Mouse (Mus musculus) heart, adult 18-20 months (tissue): Measurements from ENCODE around the gene Thy1. TPM values are rescaled to one million over a fixed set of nuclear protein-coding genes. Genes with fewer than 3 reads are reported as not detected.

Experiments
- DNase-seq, 2 experiments: peaks; one replicate each; pipeline ENCODE4 v3.0.0; 2021 to 2022; ENCODE audit warnings: mixed read lengths in 1 of 2
- long read RNA-seq, 2 experiments: library from polyadenylated mRNA; stranded (forward); transcript quantifications; one replicate each; pipeline ENCODE4 v2.0.0; 2021
- total RNA-seq, 2 experiments: library from RNA; stranded (reverse); gene quantifications; 2 replicates each; pipeline ENCODE4 v1.2.3; 2021

Gene Thy1
- 10 to 100 TPM; 10.5 to 16.5 TPM for total RNA-seq
- long read RNA-seq, experiment 1, partial matches to known transcripts: 0 of 1 reads
- long read RNA-seq, experiment 1, other reads (novel, unspliced or antisense): 1 of 1 reads
- long read RNA-seq, experiment 2, partial matches to known transcripts: 0 of 1 reads
- long read RNA-seq, experiment 2, other reads (novel, unspliced or antisense): 0 of 1 reads

DNA sequence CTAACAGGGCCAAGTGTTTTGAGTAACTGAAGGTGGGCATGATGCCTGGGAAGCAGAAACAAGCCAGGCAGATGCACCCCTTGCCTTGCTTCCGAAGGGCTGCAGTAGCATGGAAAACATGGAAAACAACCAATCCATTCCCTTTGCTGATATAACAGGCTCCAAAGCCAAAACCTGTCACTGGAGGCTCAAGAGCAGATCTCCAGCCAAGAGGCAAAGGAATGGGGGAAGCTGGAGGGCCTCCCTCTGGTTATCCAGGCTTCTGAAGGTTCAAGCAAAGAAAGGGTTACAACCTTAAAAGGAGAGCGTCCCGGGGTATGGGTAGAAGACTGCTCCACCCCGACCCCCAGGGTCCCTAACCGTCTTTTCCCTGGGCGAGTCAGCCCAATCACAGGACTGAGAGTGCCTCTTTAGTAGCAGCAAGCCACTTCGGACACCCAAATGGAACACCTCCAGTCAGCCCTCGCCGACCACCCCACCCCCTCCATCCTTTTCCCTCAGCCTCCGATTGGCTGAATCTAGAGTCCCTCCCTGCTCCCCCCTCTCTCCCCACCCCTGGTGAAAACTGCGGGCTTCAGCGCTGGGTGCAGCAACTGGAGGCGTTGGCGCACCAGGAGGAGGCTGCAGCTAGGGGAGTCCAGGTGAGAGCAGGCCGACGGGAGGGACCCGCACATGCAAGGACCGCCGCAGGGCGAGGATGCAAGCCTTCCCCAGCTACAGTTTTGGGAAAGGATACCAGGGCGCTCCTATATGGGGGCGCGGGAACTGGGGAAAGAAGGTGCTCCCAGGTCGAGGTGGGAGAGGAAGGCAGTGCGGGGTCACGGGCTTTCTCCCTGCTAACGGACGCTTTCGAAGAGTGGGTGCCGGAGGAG lies at the start of gene Thy1:
Gene Thy1 (plus strand): TSS at position 549 of the 872 bp plus-strand sequence.
- peak; percentile 47 to 58 for DNase-seq

DNA sequence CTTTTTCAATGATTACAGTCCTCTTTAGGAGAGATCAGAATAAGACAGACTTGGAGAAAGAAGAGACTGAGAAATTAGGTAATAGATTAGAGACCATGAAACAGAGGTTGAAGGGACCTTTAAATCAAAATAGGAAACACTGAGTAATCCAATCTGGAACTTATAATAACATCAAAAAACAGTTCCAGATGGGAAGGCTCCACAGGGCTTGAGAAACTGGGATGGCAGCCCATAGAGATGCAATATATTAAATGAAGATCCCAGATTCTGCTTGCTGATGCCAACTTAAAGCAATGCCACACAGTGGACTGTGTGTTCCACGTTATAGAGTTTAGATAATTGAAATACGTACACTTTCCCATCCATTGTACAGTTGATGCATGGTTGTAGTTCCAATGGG lies 45.5 kb upstream of the Thy1 start:
- no peak for DNase-seq

DNA sequence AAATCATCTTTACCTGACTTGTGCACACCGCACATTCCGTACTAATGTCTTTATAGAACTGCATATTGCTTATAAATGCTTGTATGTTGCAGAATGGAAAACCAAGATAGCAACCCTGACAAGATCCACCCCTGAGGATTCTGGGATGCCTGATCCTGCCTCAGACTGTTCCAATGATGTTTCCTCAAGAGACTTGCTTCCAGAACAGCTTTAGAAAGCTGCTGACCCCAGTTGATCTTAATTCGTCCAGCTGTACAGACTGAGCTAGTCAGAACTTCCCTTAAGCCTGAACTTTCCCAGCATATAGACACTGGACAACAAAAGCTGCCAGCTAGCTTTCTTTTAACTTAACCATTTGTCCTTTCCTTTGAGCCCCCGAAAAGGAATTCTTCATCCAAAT lies 44.3 kb upstream of the Thy1 start:
- peak; percentile 29 to 54 for DNase-seq

DNA sequence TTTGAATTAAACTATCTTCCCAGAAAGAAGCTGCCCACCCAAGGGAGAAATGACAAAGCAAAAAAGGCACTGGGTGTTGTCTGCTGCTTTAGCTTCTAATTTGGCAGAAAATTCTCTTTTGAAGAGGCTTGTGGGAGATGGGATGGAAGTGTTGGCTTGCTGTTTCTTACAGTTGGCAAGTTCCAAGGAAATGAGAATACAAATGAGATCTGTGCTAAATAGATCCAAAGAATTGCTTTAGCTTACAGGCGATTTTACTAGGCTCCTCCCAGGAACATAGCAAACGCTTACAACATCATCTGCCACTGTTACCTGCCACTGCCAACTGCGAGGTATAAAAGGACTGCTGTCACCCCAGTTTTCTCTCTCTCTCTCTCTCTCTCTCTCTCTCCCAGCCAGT lies 38.8 kb upstream of the Thy1 start:
- DNase-seq: no peak

DNA sequence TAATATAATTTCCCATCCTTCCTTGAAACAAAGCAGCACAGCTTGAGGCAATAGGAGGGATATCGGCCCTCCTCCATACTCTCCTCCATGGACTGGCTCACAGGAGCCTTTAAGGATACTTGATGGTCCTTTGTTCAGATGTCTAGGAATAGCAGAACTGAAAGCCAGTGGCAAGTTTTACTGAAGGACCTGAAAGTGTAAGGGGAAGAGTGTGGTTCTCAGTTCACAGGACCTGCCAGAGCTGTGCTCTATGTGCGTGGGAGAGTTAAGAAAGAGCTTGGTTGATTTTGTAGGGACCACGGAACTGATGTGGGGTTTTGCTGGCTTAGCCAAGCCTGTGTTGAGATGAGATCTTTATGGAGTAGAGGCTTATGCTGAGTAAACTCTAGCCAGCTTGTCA lies 37.9 kb upstream of the Thy1 start:
- no peak for DNase-seq

DNA sequence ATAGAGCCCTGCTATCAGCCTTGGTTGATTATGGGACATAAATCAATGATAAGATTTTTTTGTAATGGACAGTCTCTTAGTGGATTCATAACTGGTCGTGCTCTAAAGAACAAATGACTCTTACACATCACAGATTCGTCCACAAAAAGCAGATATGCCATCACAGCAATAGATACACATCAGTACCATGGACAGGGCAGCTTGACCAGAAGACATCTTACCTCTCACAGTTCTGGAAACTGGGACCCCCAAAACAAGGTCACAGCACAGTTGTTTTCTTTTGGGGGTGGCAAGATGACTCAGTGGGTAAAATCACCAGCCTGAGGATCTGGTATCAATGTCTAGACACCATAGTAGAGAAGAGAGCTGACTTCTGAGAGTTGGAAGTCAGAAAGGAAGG lies 35.9 kb upstream of the Thy1 start:
- DNase-seq: no peak

DNA sequence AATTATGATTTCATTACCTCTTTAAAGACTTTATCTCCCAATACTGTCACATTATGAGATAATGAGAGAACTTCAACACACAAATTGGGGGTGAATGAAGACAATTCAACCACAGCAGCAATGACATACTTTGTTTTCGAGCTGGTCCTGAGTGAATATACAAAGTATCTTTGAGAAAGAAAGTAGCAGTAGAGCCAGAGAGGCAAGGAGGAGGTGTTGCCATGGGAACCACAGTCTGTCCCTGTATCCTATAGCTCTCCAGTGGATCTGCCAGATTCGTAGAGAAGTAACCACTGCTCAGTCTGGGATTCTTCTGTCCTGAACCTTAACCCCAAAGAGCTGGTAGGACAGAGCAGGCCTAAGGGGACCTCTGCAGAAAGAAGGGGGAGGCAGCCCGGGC lies 35.2 kb upstream of the Thy1 start:
- DNase-seq: no peak

DNA sequence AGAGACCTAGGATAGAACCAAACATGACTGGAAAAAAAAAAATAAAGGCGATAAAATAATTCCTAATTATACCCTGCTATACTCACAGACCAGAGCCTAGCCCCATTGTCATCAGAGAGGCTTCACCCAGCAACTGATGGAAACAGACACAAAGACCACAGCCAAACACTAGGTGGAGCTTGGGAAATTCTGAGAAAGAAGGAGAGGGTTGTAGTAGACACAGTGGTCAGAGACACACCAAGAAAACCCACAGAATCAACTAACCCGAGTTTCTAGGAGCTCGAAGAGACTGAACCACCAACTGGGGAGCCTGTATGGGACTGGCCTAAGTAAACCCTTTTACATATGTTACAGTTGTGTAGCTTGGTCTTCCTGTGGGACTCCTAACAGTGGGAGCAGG lies 32.3 kb upstream of the Thy1 start:
- DNase-seq: no peak

DNA sequence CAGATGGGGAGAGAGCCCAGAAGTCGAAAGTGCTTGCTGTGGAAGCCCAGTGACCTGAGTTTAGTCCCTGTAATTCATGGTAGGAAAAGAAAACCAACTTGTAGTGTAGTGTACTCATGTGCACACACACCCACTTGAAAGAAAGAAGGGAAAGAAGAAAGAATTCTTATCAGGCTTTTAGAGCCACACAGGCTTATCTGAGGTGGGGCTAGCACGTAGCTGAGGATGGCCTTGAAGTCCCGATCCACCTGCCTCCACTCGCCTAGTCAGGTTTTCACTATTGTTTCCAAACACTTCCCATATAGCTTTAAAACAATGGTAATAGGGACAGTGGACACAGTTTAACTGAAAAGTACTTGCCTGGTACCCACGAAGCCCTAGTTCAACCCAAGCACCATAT lies 31.5 kb upstream of the Thy1 start:
- DNase-seq: no peak

DNA sequence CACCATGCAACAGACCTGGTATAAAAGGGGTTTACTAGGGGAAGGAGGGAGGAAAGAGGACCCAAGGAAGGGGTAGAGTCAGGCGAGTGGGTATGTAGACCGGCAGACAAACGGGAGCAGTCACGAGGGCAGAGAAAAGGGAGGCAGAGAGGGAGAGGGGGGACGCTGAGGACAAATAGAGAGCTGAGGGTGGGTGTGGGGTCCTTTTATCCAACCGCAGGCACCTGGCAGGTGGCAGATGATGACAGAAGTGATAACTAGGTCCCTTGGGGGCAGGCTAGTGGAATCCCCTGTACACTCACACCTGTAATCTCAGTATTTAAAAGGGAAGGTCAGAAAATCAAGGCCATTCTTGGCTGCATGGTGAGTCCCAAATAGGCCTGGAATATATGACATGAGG lies 31.0 kb upstream of the Thy1 start:
- no peak for DNase-seq

DNA sequence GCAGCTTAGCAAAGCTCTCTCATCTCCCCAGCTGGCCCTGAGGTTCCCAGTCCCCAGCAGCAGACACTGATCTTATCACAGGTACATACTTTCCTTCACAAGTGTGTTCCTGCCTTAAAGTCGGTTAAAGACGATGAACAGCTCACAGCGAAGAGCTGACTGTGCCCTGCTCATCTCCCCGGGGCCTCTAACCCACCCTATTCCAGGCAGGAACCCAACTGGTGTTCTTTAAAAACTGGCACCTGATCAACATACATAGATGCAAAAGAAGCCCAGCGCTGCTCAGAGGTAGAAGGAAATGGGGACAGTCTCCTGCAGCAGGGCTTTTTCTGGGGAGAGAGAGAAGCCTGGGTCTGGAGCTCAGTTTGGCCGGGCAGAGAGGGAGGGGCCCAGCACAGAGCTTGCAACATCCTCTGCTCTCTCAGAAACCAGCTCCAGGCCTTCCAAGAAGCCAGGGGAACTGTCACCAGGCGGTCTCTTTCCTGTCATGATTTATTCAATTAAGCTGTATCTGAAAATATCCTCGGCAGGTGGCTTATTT lies 30.4 kb upstream of the Thy1 start:
- DNase-seq: peak; percentile 38 to 45

DNA sequence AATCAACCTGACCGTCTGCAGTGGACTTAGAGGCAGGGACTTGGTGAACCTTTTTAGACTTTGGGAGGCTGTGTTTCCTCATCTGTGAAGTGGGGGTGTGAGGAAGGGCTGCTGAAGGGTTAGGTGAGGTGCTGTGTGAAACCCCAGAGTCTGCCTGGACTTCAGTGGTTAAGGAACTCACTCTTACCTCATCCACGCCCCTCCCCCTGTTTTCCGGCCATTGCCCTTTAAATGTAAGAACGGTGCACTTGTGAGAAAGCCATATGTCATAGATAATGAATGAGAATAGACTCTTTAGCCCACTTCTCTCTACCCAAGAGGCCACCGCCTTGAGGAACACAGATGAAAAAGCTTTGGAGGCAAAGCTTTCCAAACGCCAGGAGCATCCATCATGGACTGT lies 29.4 kb upstream of the Thy1 start:
- DNase-seq: no peak

DNA sequence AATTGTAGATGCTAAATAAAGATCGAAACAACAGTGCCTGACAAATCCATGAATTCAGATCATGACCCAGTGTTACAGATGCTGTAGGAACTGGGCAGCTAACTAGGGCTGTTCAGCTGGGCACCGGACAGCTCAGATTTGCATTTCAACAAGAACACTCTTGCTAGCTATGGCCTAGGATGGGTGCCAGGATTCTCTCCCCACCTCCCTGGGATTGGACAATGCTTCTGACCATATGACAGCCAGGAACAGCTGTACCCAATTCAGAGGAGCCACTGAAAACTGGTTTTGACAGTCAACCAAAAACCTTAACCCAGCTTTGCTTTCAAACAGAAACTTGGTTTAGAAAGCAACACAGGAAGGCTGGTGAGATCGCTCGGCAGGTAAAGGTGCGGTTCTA lies 26.9 kb upstream of the Thy1 start:
- DNase-seq: no peak

DNA sequence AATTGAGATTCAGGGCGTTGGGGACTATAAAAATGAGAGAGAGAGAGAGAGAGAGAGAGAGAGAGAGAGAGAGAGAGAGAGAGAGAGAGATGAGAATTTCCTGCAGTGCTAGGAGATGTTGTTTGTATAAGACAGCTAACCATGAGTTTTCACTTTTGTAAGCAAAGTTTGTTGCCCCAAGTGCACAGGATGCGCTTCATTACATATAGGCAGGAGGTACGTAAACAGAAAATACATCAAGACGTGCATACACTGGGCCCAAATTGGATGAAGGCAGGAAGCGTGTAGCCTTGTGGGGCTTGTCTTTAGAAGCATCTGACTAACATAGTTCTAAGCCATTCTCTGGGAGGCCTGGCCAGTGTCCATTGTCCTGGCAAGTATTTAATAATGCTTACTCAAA lies 25.3 kb upstream of the Thy1 start:
- DNase-seq: no peak

DNA sequence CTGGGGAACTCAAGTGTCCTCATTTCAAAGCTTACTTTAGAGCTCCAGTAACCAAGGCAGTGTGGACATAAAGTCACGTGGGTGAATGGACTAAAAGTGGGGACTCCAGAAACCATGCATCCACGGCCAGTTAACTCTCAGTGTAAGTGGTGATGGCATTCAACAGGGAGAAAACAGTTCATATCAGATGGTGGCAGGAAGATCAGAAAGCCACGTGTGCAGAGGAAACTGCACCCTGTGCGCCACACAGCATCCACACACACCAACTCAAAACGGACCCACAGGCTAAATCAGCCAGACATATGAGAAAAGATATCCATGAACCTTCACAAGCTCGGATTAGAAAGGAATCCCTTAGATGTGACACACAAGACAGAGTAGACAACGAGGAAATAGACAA lies 23.2 kb upstream of the Thy1 start:
- no peak for DNase-seq

DNA sequence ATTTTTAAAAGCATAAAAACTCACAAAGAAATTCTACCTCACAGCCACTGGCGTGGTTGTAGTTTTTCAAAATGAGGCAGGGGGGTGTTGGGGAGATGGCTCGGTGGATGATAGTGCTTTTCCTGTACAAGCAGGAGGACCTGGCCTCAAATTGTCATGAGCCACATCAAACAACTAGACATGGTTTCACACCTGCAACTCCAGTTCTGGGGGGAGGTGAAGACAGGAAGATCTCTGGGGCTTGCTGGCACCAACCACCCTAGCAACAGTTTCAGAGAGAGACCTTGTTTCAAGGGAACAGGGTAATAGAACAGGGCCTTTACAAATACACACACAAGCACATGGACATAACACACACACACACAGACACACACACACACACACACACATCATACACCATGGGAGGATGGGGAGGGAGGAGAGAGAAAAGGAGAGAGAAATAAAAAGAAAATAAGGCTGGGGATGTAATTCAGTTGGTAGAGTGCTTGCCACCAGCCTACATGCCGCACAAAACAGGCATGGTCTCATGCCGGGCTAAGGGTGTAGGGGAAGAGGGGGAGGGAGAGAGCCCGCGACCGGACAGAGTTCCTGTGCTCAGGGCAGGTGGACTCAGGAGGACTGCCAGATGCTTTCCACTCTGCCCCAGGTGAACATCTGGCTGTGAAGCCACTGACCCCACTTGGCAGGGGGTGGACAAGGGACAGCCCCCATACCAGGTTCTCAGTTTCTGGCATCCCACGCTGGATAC lies 20.9 kb upstream of the Thy1 start:
- no peak for DNase-seq

DNA sequence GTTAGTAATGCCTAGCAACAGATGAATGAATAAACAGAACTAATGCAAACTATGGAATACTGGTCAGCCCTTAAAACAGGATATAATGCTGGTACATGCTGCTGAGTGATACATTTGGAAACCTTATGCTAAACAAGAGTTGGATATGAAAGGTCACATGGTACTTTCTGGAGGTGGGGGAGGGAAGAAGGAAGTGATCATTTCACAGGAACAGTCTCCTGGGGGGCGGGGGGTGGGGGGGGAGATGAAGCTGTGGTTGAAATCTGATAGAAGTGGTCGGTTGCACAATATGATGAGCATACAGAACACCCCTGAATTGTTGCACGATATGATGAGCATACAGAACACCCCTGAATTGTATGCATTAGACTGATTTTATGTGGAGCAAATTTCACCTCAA lies 19.1 kb upstream of the Thy1 start:
- no peak for DNase-seq

DNA sequence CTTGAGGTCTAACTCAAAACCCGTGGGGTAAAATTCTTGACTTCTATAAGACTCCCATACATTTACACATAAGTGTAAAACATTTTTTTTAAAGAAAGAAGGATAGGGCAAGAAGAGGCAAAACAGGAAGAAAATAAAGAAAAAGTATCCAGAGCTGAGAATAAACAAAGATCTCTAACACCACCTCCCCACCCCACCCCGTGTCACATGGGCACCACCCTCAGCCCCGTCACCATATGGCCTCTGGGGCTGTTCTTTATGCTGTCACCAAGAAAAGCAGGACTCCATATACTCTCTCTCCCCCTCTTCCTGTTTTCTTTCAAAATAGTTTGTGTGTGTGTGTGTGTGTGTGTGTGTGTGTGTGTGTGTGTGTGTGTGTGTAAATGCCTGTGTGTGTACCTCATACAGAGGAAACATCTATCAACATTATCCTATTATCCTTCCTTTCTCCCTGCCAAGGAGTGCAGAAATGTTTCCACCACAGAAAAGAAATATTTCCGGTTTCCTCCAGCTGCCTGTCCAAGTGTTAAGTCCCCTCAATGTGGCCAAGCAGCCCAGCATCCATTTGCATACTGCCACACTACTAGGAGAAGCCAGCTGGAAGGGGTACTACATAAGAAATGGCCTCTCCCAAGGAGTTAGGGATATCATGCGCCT lies 13.5 kb upstream of the Thy1 start:
- no peak for DNase-seq

DNA sequence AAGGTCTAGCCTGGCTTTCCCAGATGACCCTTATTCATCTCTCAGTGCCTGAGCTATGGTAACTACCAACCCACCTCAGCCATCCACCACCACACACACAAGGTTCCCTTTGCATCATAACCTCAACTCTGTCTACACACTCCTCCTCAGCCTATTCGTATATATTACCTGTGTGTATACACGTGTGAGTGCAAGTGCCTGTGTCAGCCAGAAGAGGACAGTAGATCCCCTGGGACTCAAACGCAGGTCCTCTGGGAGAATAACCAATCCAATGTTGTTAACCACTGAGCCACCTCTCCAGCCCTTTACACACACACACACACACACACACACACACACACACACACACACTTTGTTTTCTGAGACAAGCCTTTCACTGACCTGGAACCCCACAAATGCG lies 12.5 kb upstream of the Thy1 start:
- DNase-seq: no peak

DNA sequence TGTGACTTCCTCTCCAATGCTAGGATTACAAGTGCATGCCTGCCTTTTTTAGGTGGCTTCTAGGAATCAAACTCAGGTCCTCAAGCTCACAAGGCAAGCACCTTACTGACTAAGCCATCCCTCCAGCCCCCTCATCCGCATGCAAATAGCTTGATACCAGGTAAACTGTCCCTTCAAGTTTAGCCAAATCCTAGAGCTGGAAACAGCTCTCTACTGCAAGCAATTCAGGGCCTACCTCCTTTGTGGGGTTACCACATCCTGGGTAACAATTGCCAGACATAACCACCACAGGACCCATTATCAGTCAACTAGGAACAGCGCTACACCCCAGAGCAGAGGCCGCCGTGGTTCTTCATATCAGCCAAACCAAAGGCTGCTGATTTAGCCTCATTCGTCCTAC lies 12.1 kb upstream of the Thy1 start:
- no peak for DNase-seq

DNA sequence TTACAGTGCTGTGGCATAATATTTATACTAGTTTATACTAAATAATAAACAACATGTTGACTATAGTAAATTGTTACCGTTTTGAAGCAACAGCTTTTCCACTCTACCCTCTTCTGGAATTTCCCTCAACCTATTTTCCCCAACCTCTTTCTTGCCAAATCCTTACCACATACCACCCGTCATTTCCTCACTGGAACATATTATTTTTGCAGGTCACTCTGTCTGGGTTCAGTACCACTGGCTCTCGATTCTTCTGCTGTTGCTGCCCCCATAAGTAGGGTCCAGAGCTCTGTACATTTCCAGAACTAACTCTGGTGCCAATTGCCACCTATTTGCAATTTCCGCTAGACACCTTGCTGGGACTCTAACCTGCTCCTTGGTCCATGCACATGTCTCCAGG lies 11.2 kb upstream of the Thy1 start:
- DNase-seq: no peak

DNA sequence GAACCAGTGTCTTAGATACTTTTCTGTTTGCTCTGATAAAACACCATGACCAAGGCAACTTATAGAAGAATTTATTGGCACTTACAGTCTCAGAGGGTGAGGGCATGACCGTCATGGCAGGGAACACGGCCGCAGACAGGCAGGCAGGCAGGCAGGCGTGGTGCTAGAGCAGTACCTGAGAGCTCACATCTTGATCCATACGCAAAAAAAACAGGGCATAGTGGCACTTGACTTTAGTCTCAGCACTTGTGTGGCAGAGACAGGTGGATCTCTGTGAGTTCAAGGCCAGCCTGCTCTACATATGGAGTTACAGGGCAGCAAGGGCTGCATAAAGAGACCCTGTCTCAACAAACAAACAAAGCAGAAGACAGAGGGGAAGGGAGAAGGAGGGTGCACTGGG lies 9.9 kb upstream of the Thy1 start:
- DNase-seq: no peak
